Mouse (Mus musculus): Measurements from ENCODE around the gene Defb45.

- TF ChIP-seq CTCF (IDR thresholded peaks at IDR 0.05; ENCODE audit: extremely low read depth, insufficient read depth, low read length) (no peak), POLR2A (IDR thresholded peaks at IDR 0.05; ENCODE audit: extremely low read depth, insufficient read depth, low read length) (no peak)
Observed at GRCm38 (mm10) chr2:152612193-152612592, 13.0 kb upstream of the Defb45 start.

Measured in cortical plate, adult 2 months (tissue).